Mouse (Mus musculus): ENCODE data around the gene Gm13089. TPM values are rescaled to one million over a fixed set of nuclear protein-coding genes. Genes with fewer than 3 reads are reported as not detected.

Gm13089 gene
- not detected for polyA plus RNA-seq (2017; shearing (Covaris generic))

GRCm38 (mm10) chr4:143702611-143703010, at the start of gene Gm13089:
TSS of gene Gm13089 (minus strand) at chr4:143702711.

GRCm38 (mm10) chr4:143719155-143719554, 16.6 kb upstream of the Gm13089 start, which contains the start of gene Gm13078:
TSS of gene Gm13078 (plus strand) at chr4:143719455.

GRCm38 (mm10) chr4:143657146-143657545, 45.4 kb downstream of the Gm13089 start, which contains the start of gene Gm13088:
TSS of gene Gm13088 (minus strand) at chr4:143657246.

Other genes with a start within 250 kb of the Gm13089 start
- not detected for gene Gm13043, start 191.4 kb downstream of the Gm13089 start, polyA plus RNA-seq (2017; shearing (Covaris generic))
- gene Gm13040, start 166.8 kb downstream of the Gm13089 start, polyA plus RNA-seq (2017; shearing (Covaris generic)): not detected
- gene BC080695, start 151.0 kb downstream of the Gm13089 start, polyA plus RNA-seq (2017; shearing (Covaris generic)): not detected
- not detected for gene Gm13057, start 151.0 kb downstream of the Gm13089 start, polyA plus RNA-seq (2017; shearing (Covaris generic))
- not detected for gene Gm13083, start 87.7 kb downstream of the Gm13089 start, polyA plus RNA-seq (2017; shearing (Covaris generic))
- not detected for gene Gm13088, start 45.5 kb downstream of the Gm13089 start, polyA plus RNA-seq (2017; shearing (Covaris generic))
- gene Gm13078, start 16.7 kb upstream of the Gm13089 start, polyA plus RNA-seq (2017; shearing (Covaris generic)): not detected
- not detected for gene Gm13023, start 86.6 kb upstream of the Gm13089 start, polyA plus RNA-seq (2017; shearing (Covaris generic))
- not detected for gene Gm13084, start 113.4 kb upstream of the Gm13089 start, polyA plus RNA-seq (2017; shearing (Covaris generic))
- not detected for gene Gm13103, start 143.8 kb upstream of the Gm13089 start, polyA plus RNA-seq (2017; shearing (Covaris generic))
- gene Pramef6, start 197.7 kb upstream of the Gm13089 start, polyA plus RNA-seq (2017; shearing (Covaris generic)): not detected
- not detected for gene Pramef25, start 248.3 kb upstream of the Gm13089 start, polyA plus RNA-seq (2017; shearing (Covaris generic))